In genomic region chr5:147204905-147205304, GRCm38 (mm10) we compare ENCODE assay signal across 25 mouse cellular contexts. TPM values are rescaled to one million over a fixed set of nuclear protein-coding genes. Genes with fewer than 3 reads are reported as not detected.
DNase-seq lines count a peak whose midpoint lies in the region; ATAC-seq and TF ChIP-seq lines count a peak whose summit lies in the region.
"Had no signal": no experiment of that assay in that cellular context is flagged by ENCODE, and none has a peak within 500 bp of the region (broad histone marks: within the 10 kb centered on the region; RNA-seq: fewer than 3 reads in every experiment).

No protein-coding gene starts in this region.

- ATAC-seq in midbrain, embryonic 15.5 days (replicated peaks) = 0 out of 2 replicates have a peak, but pooled peaks have one; percentile 27
- ATAC-seq: intestine, embryonic 16.5 days had no signal

- H3K27me3 ChIP-seq in liver, adult 2 months (ENCODE audit: control insufficient read depth, insufficient read depth, low read length) = no peaks in the 10 kb centered on the region
- peaks cover 9% of the 10 kb centered on the region; the same call in 1 of the 2 replicates for H3K27me3 ChIP-seq in midbrain, embryonic 15.5 days (replicated peaks)
- H3K27me3 ChIP-seq: liver, embryonic 13.5 days; lung, embryonic 15.5 days had no signal

- no peak for TF ChIP-seq CTCF in liver, adult 2 months (IDR thresholded peaks at IDR 0.05; ENCODE audit: low read depth, low read length)
- TF ChIP-seq CTCF in brain, embryonic 14.5 days (IDR thresholded peaks at IDR 0.05; ENCODE audit: borderline replicate concordance, extremely low read depth, insufficient read depth, insufficient read length) = no peak

- no peak overlapping the region for H3K4me3 ChIP-seq in liver, adult 2 months (ENCODE audit: insufficient read depth, low read depth, low read length)
- H3K4me3 ChIP-seq in midbrain, embryonic 15.5 days = no peak overlapping the region
- H3K4me3 ChIP-seq: heart, embryonic 13.5 days; hindbrain, embryonic 15.5 days; liver, embryonic 13.5 days; lung, embryonic 15.5 days had no signal

- no peak overlapping the region for H3K4me2 ChIP-seq in midbrain, embryonic 15.5 days
- H3K4me2 ChIP-seq: heart, embryonic 13.5 days; hindbrain, embryonic 15.5 days; liver, embryonic 13.5 days; lung, embryonic 15.5 days had no signal

- no peak overlapping the region for H3K9ac ChIP-seq in liver, adult 2 months (ENCODE audit: low read depth, low read length)
- no peak overlapping the region for H3K9ac ChIP-seq in midbrain, embryonic 15.5 days
- H3K9ac ChIP-seq: heart, embryonic 13.5 days; hindbrain, embryonic 15.5 days; liver, embryonic 13.5 days; lung, embryonic 15.5 days had no signal

- H3K4me1 ChIP-seq in liver, adult 2 months (ENCODE audit: control insufficient read depth, insufficient read depth, low read length) = no peaks in the 10 kb centered on the region
- H3K4me1 ChIP-seq in midbrain, embryonic 15.5 days = peaks cover 7% of the 10 kb centered on the region
- H3K4me1 ChIP-seq: heart, embryonic 13.5 days; liver, embryonic 13.5 days; lung, embryonic 15.5 days had no signal

- DNase-seq in liver, adult 2 months (ENCODE audit: extremely low read depth, low read depth, low spot score) = peak; percentile 13
- no peak for DNase-seq in liver
- peak; percentile 56 for DNase-seq in ES-CJ7 (ENCODE audit: low read depth, low spot score)
- DNase-seq in brain, embryonic 14.5 days (ENCODE audit: low read depth) = peak; percentile 80
- DNase-seq in adrenal gland, postnatal 4 days (ENCODE audit: low spot score in 2 of 2) = no peak
- DNase-seq in ovary, postnatal 14 days (ENCODE audit: low spot score) = no peak
- DNase-seq: adrenal gland, postnatal 36 days; cerebellum, adult 8-10 months; heart, adult 11 months; heart, postnatal 36 days; liver, embryonic 13.5 days; thymus, postnatal 36 days had no signal

- H3K9me3 ChIP-seq in midbrain, embryonic 15.5 days = no peaks in the 10 kb centered on the region
- H3K9me3 ChIP-seq: hindbrain, embryonic 15.5 days; liver, embryonic 13.5 days; lung, embryonic 15.5 days had no signal

- 7% methylated on average over 6 of the region's 6 CpGs for WGBS in liver, adult 2 months
- WGBS in midbrain, embryonic 15.5 days = 5% methylated on average over 6 of the region's 6 CpGs

- no peak overlapping the region for H3K27ac ChIP-seq in liver, adult 2 months (replicated peaks; ENCODE audit: insufficient read depth, low read depth, low read length)
- H3K27ac ChIP-seq in midbrain, embryonic 15.5 days = no peak overlapping the region
- H3K27ac ChIP-seq: heart, embryonic 13.5 days; hindbrain, embryonic 15.5 days; liver, embryonic 13.5 days; lung, embryonic 15.5 days; macrophage had no signal

- no peak for TF ChIP-seq POLR2A in liver, adult 2 months (IDR thresholded peaks at IDR 0.05; ENCODE audit: extremely low read depth, insufficient read depth, low read length)
- TF ChIP-seq POLR2A in brain, embryonic 14.5 days (IDR thresholded peaks at IDR 0.05; ENCODE audit: borderline replicate concordance, extremely low read depth, insufficient read depth, insufficient read length, poor library complexity, severe bottlenecking) = no peak

- no peaks in the 10 kb centered on the region for H3K36me3 ChIP-seq in liver, adult 2 months (ENCODE audit: control insufficient read depth, insufficient read depth, low read length)
- no peaks in the 10 kb centered on the region for H3K36me3 ChIP-seq in midbrain, embryonic 15.5 days (replicated peaks)
- H3K36me3 ChIP-seq: G1E; heart, embryonic 13.5 days; hindbrain, embryonic 15.5 days; liver, embryonic 13.5 days; lung, embryonic 15.5 days had no signal

- H3K79me2 ChIP-seq in liver, adult 2 months (ENCODE audit: control insufficient read depth, insufficient read depth, low read length) = no peaks in the 10 kb centered on the region

RNA-seq across cellular contexts. Expression of gene Gsx1, which starts 16.4 kb away (rescaled TPM):
- not detected in 2 replicates for total RNA-seq in liver, adult 2 months (2014; rRNA removed)
- not detected in 2 replicates for polyA plus RNA-seq in liver, adult 2 months (2012; rRNA removed)
- polyA plus RNA-seq in brain, embryonic 14.5 days (2012; rRNA removed) = 9.8 and 11.2 TPM in 2 replicates
- 5.5 and 6.7 TPM in 2 replicates for polyA plus RNA-seq in midbrain, embryonic 15.5 days (2015; fragmentation: Nextera tagmentation; extraction: Ambion mirVana)
- total RNA-seq in adrenal gland, postnatal 4 days (2021) = not detected
- total RNA-seq: adrenal gland, postnatal 36 days; G1E; gastrocnemius, adult 8-10 months; heart, postnatal 36 days had no signal
- polyA plus RNA-seq: G1E; heart, embryonic 13.5 days; intestine, embryonic 16.5 days; kidney, embryonic 14.5 days; large intestine, adult 2 months; limb, embryonic 11.5 days; liver, embryonic 13.5 days; lung, embryonic 15.5 days; macrophage; spleen, adult 2 months; stomach, embryonic 14.5 days had no signal

Comparison
In these comparisons a context has a peak if more than half of its experiments do, and no peak if none do; other contexts are left out.
1. DNase-seq: peak in liver, adult 2 months (single experiment), ES-CJ7 (single experiment) and brain, embryonic 14.5 days (single experiment); none in liver (single experiment), adrenal gland, postnatal 4 days (0 of 2) and ovary, postnatal 14 days (single experiment).